Mouse (Mus musculus): ENCODE results near the gene Stard10. TPM values are rescaled to one million over a fixed set of nuclear protein-coding genes. Genes with fewer than 3 reads are reported as not detected.

The Stard10 gene
- polyA plus RNA-seq, 1 experiment = not detected

DNA sequence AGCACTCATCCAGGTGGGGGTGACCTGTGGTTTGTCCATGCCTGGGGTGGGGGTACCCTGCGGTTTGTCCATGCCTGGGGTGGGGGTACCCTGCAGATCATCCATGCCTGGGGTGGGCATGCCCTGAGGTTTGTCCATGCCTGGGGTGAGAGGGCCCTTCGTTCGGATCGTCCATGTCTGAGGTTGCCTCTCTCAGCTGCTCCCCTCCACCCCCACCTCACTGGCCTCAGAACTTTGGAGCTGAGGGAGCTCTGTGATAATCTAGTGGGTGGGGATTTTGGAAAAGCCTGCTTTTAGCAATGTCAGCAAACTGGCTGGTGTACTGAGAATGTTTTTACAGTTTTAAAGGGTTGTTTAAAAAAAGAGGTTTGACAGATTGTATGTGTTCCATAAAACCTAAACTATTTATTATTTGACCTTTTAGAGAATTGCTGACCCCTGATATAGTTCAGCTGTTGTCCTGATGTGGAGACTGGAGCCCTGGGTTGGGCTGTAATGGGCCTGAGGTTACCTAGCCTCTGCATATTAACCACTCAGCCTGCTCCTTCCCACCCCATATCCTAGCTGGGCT is 75.1 kb downstream of the Stard10 start:
- TF ChIP-seq POLR2A (IDR thresholded peaks at IDR 0.05; ENCODE audit: insufficient read depth, low read depth, low read length) (no peak), CTCF (IDR thresholded peaks at IDR 0.05; ENCODE audit: insufficient read depth, low read depth, low read length) (no peak)
- Histone ChIP-seq H3K4me1 (ENCODE audit: control insufficient read depth, insufficient read depth, low read length) (peaks cover 26% of the 10 kb centered on the region), H3K4me3 (ENCODE audit: insufficient read depth, low read depth, low read length) (no peak overlapping the region), H3K27ac (ENCODE audit: insufficient read depth, low read depth, low read length) (no peak overlapping the region)
- 62% methylated on average over 4 of the region's 4 CpGs for WGBS

DNA sequence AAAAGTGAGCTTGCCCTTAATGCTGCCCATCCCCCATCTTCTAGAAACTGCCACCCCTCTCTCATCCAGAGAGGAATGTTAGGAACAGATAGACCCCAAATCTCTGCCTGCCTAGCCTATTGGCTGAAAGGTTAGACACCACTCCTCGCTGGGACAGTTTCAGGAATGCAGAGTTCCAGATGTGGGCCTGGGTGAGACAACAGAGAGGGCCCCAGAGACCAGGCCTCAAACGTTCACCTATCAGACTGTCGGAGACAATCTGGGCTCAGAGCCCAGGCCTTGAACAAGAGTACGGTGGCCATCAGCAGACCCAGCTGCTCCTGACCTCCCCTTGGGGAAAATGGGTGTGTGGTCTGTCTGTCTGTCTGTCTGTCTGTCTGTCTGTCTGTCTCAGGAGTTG is 76.1 kb downstream of the Stard10 start:
- H3K4me1 ChIP-seq (ENCODE audit: control insufficient read depth, insufficient read depth, low read length) = peaks cover 26% of the 10 kb centered on the region
- 76% methylated on average over 4 of the region's 4 CpGs for WGBS
- TF ChIP-seq POLR2A (IDR thresholded peaks at IDR 0.05; ENCODE audit: insufficient read depth, low read depth, low read length) = no peak
- TF ChIP-seq CTCF (IDR thresholded peaks at IDR 0.05; ENCODE audit: insufficient read depth, low read depth, low read length) = no peak
- H3K27ac ChIP-seq (ENCODE audit: insufficient read depth, low read depth, low read length) = no peak overlapping the region
- H3K4me3 ChIP-seq (ENCODE audit: insufficient read depth, low read depth, low read length) = no peak overlapping the region

DNA sequence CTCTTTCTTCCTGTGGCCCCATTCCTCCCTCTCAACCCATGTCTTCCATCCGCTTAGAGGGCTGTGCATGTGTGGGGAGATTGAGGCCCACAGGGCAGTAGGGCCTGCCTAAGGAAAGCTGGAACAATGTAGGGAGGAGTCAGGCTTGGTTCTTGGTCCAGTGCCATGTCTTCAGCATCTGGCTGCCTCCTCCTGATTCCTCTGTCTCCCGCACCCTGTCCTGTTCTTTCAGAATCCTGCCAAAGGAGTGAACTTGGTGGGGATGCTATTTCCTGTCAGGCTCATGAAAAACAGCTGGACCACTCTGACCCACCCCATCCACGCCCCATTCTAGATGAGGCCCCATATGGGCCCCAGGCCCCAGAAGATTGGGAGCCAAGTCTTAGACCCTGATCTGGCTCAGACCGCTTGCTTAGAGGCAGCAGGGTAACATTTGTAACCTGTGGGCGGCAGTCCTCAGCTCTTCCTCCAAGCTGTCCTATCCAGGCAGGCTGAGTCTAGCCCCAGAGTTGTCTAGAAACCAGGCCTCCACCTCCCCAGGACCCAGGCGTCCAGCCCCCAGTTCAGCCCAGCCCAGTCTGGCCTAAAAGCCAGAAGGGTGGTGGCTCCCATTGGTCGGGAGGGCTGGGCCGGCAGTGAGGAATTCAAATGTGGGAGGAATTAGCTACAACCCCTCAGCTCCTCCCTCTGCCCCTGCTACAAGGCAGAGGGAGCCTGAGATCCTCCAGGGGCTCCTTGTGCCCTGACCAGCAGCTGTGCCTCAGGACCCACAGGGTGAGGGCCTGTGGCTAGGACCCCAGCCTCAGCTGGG is 77.0 kb downstream of the Stard10 start:
- peaks cover 26% of the 10 kb centered on the region for H3K4me1 ChIP-seq (ENCODE audit: control insufficient read depth, insufficient read depth, low read length)
- TF ChIP-seq POLR2A (IDR thresholded peaks at IDR 0.05; ENCODE audit: insufficient read depth, low read depth, low read length) (no peak), CTCF (IDR thresholded peaks at IDR 0.05; ENCODE audit: insufficient read depth, low read depth, low read length) (no peak)
- no peak overlapping the region for H3K4me3 ChIP-seq (ENCODE audit: insufficient read depth, low read depth, low read length)
- H3K27ac ChIP-seq (ENCODE audit: insufficient read depth, low read depth, low read length) = no peak overlapping the region
- 59% methylated on average over 8 of the region's 8 CpGs for WGBS

GRCm38 (mm10) chr7:101394569-101394968 is 77.7 kb downstream of the Stard10 start:
- TF ChIP-seq CTCF (IDR thresholded peaks at IDR 0.05; ENCODE audit: insufficient read depth, low read depth, low read length) = no peak

DNA sequence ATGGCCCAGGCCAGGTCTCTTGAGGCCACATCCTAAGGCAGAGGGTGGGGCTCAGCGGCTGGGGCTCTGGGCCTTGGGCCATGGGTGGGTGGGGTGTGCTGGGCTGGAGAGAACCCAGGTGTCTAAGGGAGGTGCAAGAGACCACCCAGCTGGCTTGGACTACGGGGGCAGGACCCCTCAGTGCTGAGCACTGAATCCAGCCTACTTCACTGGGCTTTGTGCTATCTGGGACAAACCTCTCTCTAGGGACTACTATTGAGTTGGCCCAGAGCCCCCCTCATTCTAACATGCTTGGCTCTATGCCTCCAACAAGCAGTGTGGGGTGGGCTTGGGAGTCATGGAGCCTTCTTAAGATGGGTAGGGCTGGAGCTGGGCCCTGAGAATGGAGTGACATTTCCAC is 78.6 kb downstream of the Stard10 start:
- 45% methylated on average over 2 of the region's 2 CpGs for WGBS
- TF ChIP-seq POLR2A (IDR thresholded peaks at IDR 0.05; ENCODE audit: insufficient read depth, low read depth, low read length) = no peak
- TF ChIP-seq CTCF (IDR thresholded peaks at IDR 0.05; ENCODE audit: insufficient read depth, low read depth, low read length) = no peak
- Histone ChIP-seq H3K4me3 (ENCODE audit: insufficient read depth, low read depth, low read length) (no peak overlapping the region), H3K27ac (ENCODE audit: insufficient read depth, low read depth, low read length) (no peak overlapping the region), H3K4me1 (ENCODE audit: control insufficient read depth, insufficient read depth, low read length) (peaks cover 26% of the 10 kb centered on the region)

More at GRCm38 (mm10) chr7:101394569-101394968, 77.7 kb downstream of the Stard10 start:
- Histone ChIP-seq H3K4me1 (ENCODE audit: control insufficient read depth, insufficient read depth, low read length) (peaks cover 26% of the 10 kb centered on the region), H3K27ac (ENCODE audit: insufficient read depth, low read depth, low read length) (no peak overlapping the region), H3K4me3 (ENCODE audit: insufficient read depth, low read depth, low read length) (no peak overlapping the region)
- WGBS = 91% methylated on average over 3 of the region's 3 CpGs

Other genes with a start within 250 kb of the Stard10 start
- 68.2 TPM in 1 of 2 replicates, not detected in the other for gene Fchsd2, start 224.2 kb upstream of the Stard10 start, polyA plus RNA-seq (2012; ENCODE audit: insufficient read depth, insufficient read length, low replicate concordance, missing spikeins)
- gene Atg16l2, start 14.8 kb upstream of the Stard10 start, polyA plus RNA-seq (2012; ENCODE audit: insufficient read depth, insufficient read length, low replicate concordance, missing spikeins) = not detected in 2 replicates
- gene Arap1, start 31.0 kb downstream of the Stard10 start, polyA plus RNA-seq (2012; ENCODE audit: insufficient read depth, insufficient read length, low replicate concordance, missing spikeins) = not detected in 2 replicates
- not detected in 2 replicates for gene Gm45837, start 93.8 kb downstream of the Stard10 start, polyA plus RNA-seq (2012; ENCODE audit: insufficient read depth, insufficient read length, low replicate concordance, missing spikeins)
- gene Pde2a, start 104.6 kb downstream of the Stard10 start, polyA plus RNA-seq (2012; ENCODE audit: insufficient read depth, insufficient read length, low replicate concordance, missing spikeins) = not detected in 2 replicates

Measured in olfactory bulb, adult 2 months (tissue).